Mouse (Mus musculus) left cerebral cortex, adult 18-20 months (tissue): ENCODE data around the gene Pnp2. TPM values are rescaled to one million over a fixed set of nuclear protein-coding genes. Genes with fewer than 3 reads are reported as not detected.
A peak's percentile ranks its signal among the peaks of the same experiment; 100 is the strongest.
"Not testable (repeated sequence)": the region's sequence is repeated elsewhere in the genome, so short reads cannot be mapped to it uniquely, and the experiment has no call there.

Source experiments
- DNase-seq, 2 experiments: peaks; one replicate each; pipeline ENCODE4 v3.0.0; 2021 to 2022; ENCODE audit warnings: low spot score in 2 of 2, mixed read lengths in 1 of 2
- total RNA-seq, 2 experiments: library from RNA; stranded (reverse); gene quantifications; 2 replicates each; pipeline ENCODE4 v1.2.3; 2021

The Pnp2 gene
- total RNA-seq, 2 experiments from 2014 or later: 0.46 to 1.1 TPM

DNA sequence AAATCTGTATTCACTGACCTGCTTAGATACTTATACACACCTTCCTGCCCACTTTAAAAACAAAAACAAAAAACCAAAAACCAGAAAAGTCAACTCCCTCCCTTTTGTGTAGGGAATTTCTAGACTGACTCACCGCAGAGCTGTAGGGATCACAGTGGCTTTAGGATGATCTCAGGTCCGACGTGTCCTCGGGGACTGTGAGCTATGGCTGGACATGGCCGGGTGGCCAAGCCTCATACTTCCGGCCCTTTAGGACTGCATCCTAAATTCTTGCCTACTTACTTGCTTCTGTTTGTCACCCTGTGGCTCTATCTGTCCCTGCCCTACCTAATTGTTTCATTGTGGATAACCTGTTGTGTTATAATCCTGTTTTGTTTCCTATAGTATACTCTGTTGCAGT is 932 bp downstream of the Pnp2 start:
- not testable (repeated sequence) for DNase-seq

DNA sequence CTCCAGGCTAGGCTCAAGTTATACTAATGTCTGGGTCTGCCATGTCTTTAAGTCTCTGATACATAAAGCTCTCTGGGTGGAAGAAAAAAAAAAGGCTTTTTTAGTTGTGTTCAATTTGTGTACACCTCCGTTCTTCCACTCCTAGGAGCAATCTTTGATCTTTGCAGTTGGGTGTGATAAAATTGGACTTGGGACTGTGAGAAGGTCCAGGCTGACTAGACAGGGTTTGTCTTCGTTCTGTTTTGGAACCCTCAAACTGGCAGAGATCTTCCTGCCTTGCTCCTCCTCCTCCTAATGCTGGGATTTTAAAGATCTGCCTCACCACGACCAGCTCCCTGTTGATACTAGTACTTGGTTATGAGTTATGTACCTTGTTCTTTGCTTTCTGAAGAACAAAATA is 1.4 kb downstream of the Pnp2 start:
- DNase-seq: not testable (repeated sequence)

DNA sequence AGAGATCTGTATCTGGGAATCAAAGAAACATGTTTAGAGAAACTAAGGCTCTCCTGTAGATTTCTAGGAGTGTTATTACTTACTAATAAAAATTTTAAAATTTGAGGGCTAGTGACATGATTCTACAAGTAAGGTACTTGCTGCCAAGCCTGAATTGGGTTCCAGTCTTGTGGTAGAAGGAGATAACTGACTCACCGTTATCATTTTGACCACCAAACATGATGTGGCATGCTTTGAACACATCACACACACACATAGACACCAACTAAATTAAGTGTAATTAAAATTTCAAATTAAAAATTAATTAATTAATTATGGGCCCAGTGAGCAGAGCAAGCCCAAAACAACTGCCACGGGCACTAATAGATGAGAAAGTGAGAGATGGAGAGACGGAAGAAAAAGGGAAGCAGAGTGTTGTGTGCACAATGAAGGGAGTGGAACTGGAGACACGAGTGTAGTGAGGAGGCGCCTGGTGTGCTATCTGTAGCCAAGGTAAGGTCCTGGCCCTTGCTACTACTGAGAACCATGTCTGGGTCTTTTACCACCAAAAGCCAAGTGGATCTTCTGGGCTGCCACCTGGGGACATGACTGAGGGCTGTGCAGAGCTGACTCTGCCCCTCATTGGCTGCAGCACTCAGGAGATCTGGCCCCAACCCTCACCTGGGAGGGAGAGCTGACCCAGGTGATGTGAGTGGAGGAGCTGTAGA is 2.6 kb downstream of the Pnp2 start:
- DNase-seq: not testable (repeated sequence)

DNA sequence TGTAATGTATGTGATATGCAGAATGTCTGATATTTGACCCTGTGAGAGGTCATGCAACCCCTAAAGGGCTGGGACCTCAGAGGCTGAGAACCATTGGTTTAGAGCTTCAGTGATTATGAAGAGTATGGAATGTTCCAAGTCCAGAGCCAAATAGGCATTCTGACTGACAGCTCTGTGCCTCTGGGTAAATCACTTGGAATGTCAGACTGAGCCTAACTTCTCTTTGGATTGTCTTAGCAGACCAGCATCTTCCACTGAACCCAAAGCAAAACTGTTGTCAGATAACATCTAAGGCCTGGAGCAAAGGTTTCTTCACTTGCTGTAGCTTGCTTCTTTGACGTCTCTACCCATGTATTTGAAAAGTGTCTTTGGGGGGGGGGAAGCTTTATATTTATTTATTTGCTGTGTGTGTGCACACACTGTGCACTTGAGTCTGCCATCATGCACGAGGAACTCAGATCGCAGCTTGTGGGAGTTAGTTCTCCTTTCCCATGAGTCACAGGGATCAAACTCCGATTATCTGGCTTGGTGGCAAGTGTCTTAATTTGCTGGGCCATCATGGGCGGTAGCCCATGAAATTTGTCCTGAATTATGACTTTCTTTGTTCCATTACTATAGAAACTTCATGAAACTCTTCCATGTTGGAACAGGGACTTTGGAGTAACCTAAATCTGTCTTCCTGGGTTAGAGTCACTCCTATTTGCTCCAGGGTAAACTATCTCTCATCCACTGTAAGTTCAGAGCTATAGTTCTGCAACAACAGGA is 12.6 kb downstream of the Pnp2 start:
- no peak for DNase-seq

DNA sequence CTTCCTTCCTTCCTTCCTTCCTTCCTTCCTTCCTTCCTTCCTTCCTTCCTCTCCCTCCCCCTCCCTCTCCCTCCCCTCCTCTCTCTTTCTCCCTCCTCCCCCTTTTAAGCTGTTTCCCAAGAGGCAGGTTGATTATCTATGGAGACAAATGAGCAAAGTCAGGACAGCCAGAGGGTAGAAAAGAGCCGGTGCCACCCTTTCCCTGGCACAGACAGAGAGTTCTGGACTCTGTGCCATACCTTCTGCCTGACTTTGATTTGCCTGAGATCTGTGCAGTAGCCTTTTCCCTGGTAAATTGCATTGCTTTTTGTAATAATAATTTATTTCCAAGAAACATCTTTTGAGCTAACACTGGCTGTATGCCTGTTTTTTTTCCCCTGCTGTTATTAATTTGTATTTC is 13.2 kb downstream of the Pnp2 start:
- no peak for DNase-seq

DNA sequence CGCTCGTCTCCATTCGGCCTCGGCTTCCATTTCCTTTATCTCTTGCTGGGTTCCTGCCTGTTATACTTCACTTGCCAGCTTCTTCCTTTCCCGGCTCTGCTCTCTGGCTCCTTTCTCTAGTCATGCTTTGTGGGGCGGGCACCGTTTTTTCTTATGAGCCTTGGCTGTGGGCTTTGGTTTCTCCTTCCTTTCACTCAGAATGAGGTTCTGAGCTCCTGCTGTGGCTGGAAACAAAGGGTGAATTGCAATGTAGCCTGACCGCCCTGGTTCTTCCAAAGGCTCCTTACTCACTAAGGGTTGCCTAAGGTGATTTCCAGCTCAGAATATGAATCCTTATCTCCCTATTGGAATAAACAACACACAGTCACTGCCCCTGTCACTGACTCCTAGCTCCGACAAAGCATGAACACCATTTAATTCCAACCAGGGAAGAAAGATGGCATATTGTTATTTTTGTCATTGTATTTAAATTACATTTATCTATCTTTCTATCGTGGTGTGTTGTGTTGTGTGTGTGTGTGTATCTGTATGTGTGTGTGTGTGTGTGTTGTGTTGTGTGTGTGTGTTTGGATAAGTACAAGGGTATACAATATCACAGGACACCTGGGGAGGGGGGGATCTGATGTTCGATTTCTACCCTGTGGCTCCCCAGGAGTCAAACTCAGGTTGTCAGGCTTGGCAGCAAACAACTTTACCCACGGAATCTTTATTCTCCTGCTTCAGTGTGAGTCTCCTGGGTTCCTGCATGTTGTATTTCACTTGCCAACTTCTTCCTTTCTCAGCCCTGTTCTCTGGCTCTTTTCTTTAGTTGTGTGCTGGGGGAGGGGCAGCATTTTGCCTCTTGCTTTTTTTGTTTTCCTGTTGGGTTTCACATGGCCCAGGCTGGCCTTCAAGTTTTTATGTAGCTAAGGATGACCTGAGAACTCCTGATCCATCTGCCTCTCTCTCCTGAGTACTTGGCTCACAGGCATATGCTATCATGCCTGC is 14.1 kb downstream of the Pnp2 start:
- DNase-seq: peak in 1 of 2 experiments; percentile 23

DNA sequence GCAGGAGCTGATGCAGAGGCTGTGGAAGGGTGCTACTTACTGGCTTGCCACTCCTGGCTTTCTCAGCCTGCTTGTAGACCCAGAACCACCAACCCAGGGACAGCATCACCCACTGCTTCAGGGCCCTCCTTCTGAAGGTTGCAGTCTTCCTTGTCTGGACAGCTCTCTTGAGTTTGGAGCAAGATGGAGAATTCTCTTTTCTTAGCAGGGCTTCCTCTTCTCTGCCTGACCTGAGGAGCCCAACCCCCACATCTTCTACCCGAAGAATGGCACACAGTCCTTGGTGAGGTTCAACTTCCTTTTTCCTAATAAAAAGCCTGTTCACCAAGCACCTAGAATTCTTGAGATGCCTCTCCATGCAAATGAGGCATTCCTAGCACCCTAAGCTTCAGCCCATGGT is 15.0 kb downstream of the Pnp2 start:
- no peak for DNase-seq

DNA sequence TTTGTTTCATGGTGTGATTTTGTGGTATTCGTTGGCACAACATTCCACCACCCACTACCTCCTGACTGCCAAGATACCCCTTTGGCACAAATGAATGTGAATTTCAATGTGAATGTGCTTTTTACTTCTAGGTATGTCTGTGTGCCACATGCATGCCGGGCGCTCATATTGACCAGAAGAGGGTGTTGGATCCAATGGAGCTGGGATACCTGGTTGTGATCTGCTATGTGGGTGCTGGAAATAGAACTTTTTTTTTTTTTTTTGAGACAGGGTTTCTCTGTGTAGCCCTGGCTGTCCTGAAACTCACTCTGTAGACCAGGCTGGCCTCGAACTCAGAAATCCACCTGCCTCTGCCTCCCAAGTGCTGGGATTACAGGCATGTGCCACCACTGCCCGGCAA is 17.3 kb downstream of the Pnp2 start:
- not testable (repeated sequence) for DNase-seq

DNA sequence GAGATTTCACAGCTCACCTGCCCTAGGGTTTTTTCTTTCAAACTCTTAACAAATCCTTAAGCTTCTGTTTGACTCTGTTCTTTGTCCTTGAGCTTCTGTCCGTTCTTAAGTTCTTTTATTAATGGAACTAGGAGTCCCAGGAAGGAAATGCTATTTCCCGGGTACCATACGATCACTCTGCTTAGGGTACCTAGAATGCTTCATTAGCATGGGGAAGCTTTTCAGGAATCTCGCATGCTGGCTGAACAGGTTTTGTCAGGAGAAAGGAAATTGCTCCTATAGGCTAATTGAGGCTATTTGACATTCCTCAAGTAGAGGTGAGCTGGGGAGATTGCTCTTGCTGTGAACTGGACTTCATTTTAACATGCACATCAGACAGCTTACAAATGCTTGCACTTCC is 17.9 kb downstream of the Pnp2 start:
- DNase-seq: no peak

DNA sequence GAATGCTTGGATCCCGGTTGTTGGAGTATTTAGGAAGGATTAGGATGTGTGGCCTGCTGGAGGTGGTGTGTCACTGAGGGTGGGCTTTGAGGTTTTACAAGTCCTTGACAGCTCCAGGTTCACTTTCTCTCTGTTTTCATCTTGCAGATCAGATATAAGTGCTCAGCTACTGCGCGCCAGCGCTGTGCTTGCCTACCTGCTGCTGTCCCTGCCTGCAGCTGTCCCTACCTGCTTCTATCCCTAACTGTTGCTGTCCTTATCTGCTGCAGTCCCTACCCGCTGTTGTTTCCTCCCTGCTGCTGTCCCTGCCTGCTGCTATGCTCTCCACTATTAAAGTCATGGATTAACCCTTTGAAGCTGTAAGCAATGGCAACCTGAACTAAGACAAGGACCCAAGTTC is 19.2 kb downstream of the Pnp2 start:
- no peak for DNase-seq

DNA sequence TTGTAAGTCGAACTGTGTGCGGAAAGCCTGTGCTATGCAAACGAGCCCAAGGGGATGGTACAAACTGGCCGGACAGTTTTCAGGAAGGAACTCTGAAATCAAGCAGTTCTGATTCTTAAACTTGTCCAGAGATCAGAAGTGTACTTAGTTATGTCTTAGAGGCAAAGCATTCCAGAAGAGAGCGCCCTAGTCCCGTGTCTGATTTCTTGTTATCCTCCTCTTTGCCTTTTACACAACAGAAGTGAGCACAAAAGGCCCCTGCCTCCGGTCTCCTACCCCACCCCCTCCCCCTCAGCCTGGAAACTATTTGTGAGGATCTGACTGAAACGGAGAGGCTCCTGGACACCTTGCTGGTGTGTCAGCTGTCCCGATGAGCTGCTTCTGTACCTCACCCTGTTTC is 20.9 kb downstream of the Pnp2 start:
- no peak for DNase-seq

DNA sequence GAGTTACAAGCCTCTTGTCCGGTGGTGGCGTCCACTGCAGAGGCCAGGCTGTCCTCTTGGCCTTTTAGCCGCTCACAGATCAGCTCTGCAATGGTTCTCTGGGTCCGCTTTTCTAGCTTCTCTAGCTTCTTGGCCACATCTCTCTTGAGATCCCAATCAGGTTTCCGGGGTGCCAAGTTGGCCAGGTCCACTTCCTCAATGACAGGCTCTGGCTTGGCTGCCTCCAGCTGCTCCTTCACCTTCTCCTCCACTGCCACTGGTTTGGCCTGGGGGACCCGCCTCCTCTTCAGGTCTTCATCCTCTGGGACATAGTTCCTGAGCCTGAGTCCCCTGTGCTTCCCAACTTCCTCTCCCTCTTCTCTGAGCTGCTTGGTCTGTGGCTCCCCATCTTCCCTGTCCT is 22.7 kb downstream of the Pnp2 start:
- not testable (repeated sequence) for DNase-seq

DNA sequence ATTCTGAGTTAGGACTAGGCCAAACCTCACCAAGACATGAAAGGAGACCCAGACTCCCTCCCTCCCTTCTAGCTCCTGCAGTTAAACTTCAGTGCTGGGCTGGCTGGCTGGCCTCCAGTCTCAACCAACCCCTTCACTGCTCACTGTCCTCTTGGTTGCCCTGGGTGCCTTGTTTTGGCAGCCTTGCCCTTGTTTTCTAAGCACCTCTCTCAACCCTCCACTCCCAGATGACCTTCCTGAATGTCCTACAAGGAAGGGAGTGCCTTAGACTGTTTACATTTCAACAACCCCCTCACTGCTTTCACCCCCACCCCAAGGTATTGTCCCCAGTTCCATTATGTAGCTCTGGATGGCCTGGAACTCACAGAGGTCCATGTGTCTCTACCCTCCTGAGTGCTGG is 23.8 kb downstream of the Pnp2 start:
- no peak for DNase-seq

DNA sequence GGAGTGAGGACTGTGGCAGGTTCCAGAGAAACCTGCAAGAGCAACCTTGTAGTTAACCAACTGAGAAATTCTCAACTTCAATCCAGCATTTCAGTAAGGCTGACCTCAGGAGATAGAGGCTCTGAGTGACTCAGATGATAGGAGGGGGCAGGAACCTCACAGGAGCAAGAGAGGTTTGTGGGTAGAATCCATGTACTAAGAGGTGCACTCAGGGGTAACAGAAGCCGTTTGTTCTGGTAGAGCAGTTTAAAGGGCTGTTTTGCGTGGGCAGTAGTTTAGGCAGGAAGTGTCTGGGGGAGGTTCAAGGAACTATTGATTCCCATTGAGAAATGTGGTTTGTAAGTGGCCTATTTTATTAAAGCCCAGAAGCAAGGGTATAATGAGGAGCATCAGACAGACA is 25.4 kb downstream of the Pnp2 start:
- DNase-seq: no peak

DNA sequence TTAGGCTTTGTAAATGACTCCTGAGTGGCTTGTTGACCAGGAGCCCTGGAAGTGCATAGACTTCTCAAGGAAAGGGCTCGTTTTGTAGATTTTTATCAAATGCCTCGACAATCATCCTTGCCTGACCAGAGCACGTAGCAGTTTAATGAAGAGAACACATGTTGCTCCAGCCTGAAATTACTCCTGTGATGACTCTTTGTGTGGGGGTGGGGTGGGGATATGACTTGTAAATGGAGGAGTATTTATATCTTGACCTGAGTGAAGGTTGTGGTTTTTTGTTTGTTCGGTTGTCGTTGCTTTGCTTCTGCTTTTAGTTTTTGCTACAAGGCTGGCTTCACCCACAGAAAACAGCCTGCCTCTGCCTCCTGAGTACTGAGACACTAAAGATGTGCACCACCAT is 26.0 kb downstream of the Pnp2 start:
- DNase-seq: no peak

DNA sequence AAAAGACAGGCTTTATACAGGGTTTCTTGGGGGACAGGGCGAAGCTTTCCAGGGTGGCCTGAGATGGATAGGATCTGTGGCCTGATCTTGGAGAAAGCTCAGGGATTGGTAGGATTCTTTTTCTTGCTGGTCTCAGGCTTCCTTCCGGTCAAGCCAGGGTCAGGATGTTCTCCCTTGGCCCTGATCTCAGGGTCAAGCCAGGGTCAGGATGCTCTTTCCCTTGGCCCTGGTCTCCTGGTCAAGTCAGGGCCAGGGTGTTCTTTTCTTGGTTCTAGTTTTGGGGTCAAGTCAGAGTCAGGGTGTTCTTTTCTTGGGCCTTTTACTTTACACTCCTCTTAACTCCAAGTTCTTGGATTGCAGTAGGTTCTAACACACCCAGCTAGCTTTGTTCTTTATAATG is 31.9 kb downstream of the Pnp2 start:
- DNase-seq: no peak

DNA sequence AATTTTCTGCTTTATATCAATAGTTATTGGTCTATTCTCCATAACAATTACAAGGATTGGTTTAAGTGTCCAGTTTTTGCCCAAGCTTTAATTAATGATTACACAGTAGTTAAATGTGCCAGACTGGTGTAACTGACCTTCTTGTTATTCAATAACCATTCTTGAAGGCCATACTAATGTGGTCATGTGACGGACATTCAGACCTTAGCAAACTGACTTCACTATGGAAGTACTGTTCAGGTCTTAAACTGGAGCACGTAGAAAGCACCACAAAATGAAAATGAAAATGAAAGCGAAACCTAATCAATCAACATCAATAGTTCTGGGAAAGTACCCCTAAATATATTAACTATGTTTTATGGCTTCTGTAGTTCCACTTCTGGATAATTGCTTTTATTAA is 35.2 kb downstream of the Pnp2 start:
- no peak for DNase-seq

DNA sequence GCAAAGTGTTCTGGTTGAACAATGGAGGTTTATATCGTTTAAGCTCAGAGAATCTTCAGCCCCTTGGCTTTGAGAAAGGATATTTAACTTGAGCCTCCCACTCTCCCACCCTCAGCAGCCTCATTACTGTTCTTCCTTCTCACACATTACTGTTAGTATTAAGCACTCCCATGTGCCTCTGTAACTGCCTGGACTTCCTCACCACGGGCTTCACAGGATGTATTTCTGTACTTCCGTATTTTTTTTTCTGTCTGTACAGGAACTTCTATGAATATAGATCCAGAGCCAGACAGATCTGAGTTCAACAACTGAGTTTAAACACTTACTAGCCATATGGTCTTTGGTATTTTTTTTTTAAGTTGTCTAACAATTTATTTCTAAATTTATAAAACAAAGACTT is 41.3 kb downstream of the Pnp2 start:
- DNase-seq: no peak

DNA sequence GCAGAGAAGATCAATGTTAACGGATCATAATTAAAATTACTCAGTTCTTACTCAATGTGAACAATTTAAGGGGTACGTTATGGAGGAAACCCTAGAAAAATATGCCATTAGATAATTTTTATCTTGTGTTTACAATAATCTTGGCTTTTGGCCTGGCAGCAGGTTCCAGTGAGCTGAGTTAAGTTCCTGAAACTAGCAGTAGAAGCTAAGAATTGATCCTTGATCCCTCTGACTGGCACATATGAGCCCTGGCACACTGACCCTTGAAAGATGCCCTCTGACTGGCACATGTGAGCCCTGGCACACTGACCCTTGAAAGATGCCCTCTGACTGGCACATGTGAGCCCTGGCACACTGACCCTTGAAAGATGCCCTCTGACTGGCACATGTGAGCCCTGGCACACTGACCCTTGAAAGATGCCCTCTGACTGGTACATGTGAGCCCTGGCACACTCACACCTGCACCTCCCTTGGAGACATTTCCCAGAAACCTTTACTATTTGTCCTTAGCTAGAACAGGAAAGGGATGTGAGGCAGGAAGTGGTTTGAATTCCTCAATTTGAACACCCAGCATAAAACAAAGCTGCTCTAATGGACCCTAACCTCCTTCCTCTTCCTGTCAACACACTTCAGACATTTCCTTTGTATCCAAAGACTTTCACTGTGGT is 42.3 kb downstream of the Pnp2 start:
- no peak for DNase-seq

DNA sequence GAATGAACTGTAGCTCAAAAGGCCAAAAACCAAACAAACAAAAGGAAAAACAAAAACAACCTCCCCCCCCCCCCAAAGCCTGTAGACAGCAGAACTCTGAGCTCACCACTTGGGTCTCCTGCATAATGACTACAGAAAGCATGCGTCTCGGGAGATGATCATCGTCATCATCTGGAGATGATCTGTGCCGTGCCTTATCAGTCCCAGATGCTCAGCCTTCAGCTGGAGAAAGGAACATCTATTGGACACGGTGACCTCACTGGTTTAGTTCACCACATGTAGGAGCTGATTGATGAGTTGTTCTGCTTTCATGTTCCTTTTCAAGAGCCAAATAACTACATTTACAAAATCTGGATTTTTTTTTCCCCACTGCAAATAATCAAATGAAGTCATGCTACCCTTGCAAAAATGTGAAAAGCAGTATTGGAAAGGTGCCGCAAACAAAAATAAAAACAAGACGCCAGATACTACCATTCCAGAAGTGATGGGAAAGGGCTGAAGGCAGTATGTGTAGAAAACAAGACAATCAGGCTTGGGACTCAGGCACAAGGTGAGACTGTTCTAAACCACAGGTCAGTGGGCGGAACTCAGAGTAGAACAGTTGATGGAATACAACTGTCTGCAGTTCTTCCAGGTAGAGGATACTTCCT is 51.5 kb downstream of the Pnp2 start, which contains the start of gene Rnase10:
Gene Rnase10, plus strand, starts transcription at position 600 of the 650 bp plus-strand sequence.
- DNase-seq: no peak
